Mouse (Mus musculus): Measurements from ENCODE around the gene Mettl6. TPM values are rescaled to one million over a fixed set of nuclear protein-coding genes. Genes with fewer than 3 reads are reported as not detected.
"Not testable (repeated sequence)": the region's sequence is repeated elsewhere in the genome, so short reads cannot be mapped to it uniquely, and the experiment has no call there.

The Mettl6 gene
- polyA plus RNA-seq, 1 experiment, result 17.0 TPM

DNA sequence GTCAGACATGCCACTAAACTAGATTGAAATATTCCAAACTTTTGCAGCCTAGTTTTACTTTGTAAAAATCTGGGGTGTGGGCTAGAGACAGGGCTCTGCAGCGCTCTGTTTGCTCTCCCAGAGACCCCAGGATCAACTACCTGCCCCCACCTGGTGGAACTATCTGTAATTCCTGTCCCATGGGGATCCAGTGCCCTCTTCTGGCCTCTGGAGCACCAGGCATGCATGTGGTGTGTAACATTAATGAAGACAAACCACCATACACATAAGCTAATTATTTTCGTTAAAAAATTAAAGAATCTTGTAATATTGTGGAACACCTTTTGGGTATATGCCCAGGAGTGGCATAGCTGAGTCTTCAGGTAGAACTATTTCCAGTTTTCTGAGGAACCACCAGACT is 21.5 kb downstream of the Mettl6 start:
- Histone ChIP-seq H3K36me3 (ENCODE audit: control insufficient read depth, insufficient read depth) (no peaks in the 10 kb centered on the region), H3K79me2 (ENCODE audit: control insufficient read depth, insufficient read depth) (no peaks in the 10 kb centered on the region)

GRCm38 (mm10) chr14:31472451-31473061 is 22.3 kb downstream of the Mettl6 start:
- Histone ChIP-seq H3K79me3 (ENCODE audit: low read depth) (no peaks in the 10 kb centered on the region), H3K79me2 (ENCODE audit: control insufficient read depth, insufficient read depth) (no peaks in the 10 kb centered on the region), H3K27me3 (ENCODE audit: control insufficient read depth, insufficient read depth, insufficient read length) (no peaks in the 10 kb centered on the region), H3K36me3 (ENCODE audit: control insufficient read depth, insufficient read depth) (no peaks in the 10 kb centered on the region), H3K4me3 (ENCODE audit: insufficient read depth, poor library complexity, severe bottlenecking) (no peak overlapping the region), H3ac (ENCODE audit: control insufficient read depth, insufficient read length, low read depth) (no peak overlapping the region)
- TF ChIP-seq MYOG (IDR thresholded peaks at IDR 0.05; ENCODE audit: control insufficient read depth, extremely low read depth, insufficient read length) (no peak), CTCF (IDR thresholded peaks at IDR 0.05; ENCODE audit: control insufficient read depth, insufficient read depth, insufficient read length) (peak; percentile 1), MYOD1 (IDR thresholded peaks at IDR 0.05; ENCODE audit: control insufficient read depth, insufficient read length, low read depth) (no peak), USF1 (IDR thresholded peaks at IDR 0.05; ENCODE audit: low read depth) (no peak)

More for the DNA sequence above, 21.5 kb downstream of the Mettl6 start:
- no peak overlapping the region for H3K4me3 ChIP-seq (ENCODE audit: insufficient read depth, poor library complexity, severe bottlenecking)
- no peaks in the 10 kb centered on the region for H3K27me3 ChIP-seq (ENCODE audit: control insufficient read depth, insufficient read depth, insufficient read length)
- TF ChIP-seq USF1 (IDR thresholded peaks at IDR 0.05; ENCODE audit: low read depth) (no peak), FOSL1 (IDR thresholded peaks at IDR 0.05; ENCODE audit: insufficient read depth, low read length, poor library complexity, severe bottlenecking) (no peak)
- no peaks in the 10 kb centered on the region for H3K79me3 ChIP-seq (ENCODE audit: low read depth)
- no peak overlapping the region for H3ac ChIP-seq (ENCODE audit: control insufficient read depth, insufficient read length, low read depth)

DNA sequence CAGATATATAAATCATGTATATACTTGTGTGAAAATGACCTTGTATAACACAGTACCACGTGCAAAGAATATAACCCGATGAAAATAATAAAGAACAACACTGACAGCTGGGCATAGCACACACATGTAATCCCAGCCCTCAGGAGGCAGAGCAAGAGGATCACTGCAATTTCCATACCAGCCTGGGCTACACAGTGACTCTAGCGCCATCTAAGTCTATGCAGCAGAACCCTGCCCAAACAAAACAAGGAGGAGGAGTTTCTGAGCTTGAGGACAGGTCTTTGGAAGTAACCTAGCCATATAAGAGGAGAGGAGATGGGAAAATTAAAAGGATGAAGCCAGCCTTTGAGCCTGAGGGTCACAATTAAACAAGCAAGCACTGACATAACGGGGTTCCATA is 25.1 kb downstream of the Mettl6 start:
- Histone ChIP-seq H3K4me3 (ENCODE audit: insufficient read depth, poor library complexity, severe bottlenecking) (no peak overlapping the region), H3K36me3 (ENCODE audit: control insufficient read depth, insufficient read depth) (no peaks in the 10 kb centered on the region), H3K27me3 (ENCODE audit: control insufficient read depth, insufficient read depth, insufficient read length) (no peaks in the 10 kb centered on the region), H3K79me3 (ENCODE audit: low read depth) (no peaks in the 10 kb centered on the region), H3K79me2 (ENCODE audit: control insufficient read depth, insufficient read depth) (no peaks in the 10 kb centered on the region), H3ac (ENCODE audit: control insufficient read depth, insufficient read length, low read depth) (no peak overlapping the region)
- TF ChIP-seq CEBPB (IDR thresholded peaks at IDR 0.05; ENCODE audit: low read depth), result no peak
- TF ChIP-seq MYOG (IDR thresholded peaks at IDR 0.05; ENCODE audit: control insufficient read depth, extremely low read depth, insufficient read length), result no peak
- TF ChIP-seq MAX (IDR thresholded peaks at IDR 0.05), result no peak
- TF ChIP-seq FOSL1 (IDR thresholded peaks at IDR 0.05; ENCODE audit: insufficient read depth, low read length, poor library complexity, severe bottlenecking), result no peak
- TF ChIP-seq MYOD1 (IDR thresholded peaks at IDR 0.05; ENCODE audit: control insufficient read depth, insufficient read length, low read depth), result no peak
- no peak for TF ChIP-seq CTCF (IDR thresholded peaks at IDR 0.05; ENCODE audit: control insufficient read depth, insufficient read depth, insufficient read length)
- TF ChIP-seq USF1 (IDR thresholded peaks at IDR 0.05; ENCODE audit: low read depth), result no peak

DNA sequence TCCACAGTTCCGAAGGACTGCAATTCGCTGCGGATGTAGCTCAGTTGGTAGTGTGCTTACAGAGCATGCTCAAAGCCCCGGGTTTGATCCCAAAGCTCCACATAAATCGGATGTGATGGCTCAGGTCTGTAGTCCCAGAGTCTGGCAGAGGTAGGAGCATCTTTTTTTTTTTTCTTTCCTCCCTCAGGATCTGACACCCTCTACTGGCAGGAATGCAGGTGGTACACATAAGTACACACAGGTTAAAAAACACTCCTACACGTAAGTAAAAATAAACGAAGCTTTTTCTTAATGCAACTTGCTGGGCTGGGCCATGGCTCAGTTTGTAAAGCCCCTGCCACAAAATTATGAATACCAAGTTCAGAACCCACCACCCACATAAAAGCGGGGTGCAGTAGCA is 30.7 kb downstream of the Mettl6 start:
- no peak for TF ChIP-seq CTCF (IDR thresholded peaks at IDR 0.05; ENCODE audit: control insufficient read depth, insufficient read depth, insufficient read length)
- TF ChIP-seq MYOD1 (IDR thresholded peaks at IDR 0.05; ENCODE audit: control insufficient read depth, insufficient read length, low read depth), result no peak
- Histone ChIP-seq H3K27me3 (ENCODE audit: control insufficient read depth, insufficient read depth, insufficient read length) (no peaks in the 10 kb centered on the region), H3K79me2 (ENCODE audit: control insufficient read depth, insufficient read depth) (no peaks in the 10 kb centered on the region), H3ac (ENCODE audit: control insufficient read depth, insufficient read length, low read depth) (no peak overlapping the region), H3K79me3 (ENCODE audit: low read depth) (no peaks in the 10 kb centered on the region), H3K4me3 (ENCODE audit: insufficient read depth, poor library complexity, severe bottlenecking) (no peak overlapping the region), H3K36me3 (ENCODE audit: control insufficient read depth, insufficient read depth) (no peaks in the 10 kb centered on the region)

GRCm38 (mm10) chr14:31462886-31463285 is 32.0 kb downstream of the Mettl6 start:
- Histone ChIP-seq H3K27me3 (ENCODE audit: control insufficient read depth, insufficient read depth, insufficient read length) (no peaks in the 10 kb centered on the region), H3K79me2 (ENCODE audit: control insufficient read depth, insufficient read depth) (no peaks in the 10 kb centered on the region), H3K4me3 (ENCODE audit: insufficient read depth, poor library complexity, severe bottlenecking) (no peak overlapping the region)

DNA sequence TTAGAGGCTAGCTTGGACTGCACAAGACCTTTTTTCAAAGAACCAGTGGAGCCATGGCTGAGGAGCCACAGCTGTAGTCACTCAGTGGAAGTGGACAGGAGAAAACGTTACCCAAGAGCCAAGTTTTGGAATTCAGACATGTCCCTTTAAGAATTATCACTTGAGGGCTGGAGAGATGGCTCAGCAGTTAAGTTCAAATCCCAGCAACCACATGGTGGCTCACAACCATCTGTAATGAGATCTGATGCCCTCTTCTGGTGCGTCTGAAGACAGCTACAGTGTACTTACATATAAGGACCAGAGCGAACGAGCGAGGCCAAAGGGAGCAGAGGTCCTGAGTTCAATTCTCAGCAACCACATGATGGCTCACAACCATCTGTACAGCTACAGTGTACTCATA is 32.6 kb downstream of the Mettl6 start:
- not testable (repeated sequence) for H3K4me3 ChIP-seq (ENCODE audit: insufficient read depth, poor library complexity, severe bottlenecking); H3K36me3 ChIP-seq (ENCODE audit: control insufficient read depth, insufficient read depth); H3K79me2 ChIP-seq (ENCODE audit: control insufficient read depth, insufficient read depth); H3K79me3 ChIP-seq (ENCODE audit: low read depth); H3K27me3 ChIP-seq (ENCODE audit: control insufficient read depth, insufficient read depth, insufficient read length); H3ac ChIP-seq (ENCODE audit: control insufficient read depth, insufficient read length, low read depth)

More at GRCm38 (mm10) chr14:31462886-31463285, 32.0 kb downstream of the Mettl6 start:
- Histone ChIP-seq H3K79me3 (ENCODE audit: low read depth) (no peaks in the 10 kb centered on the region), H3K36me3 (ENCODE audit: control insufficient read depth, insufficient read depth) (no peaks in the 10 kb centered on the region), H3ac (ENCODE audit: control insufficient read depth, insufficient read length, low read depth) (no peak overlapping the region)
- TF ChIP-seq CEBPB (IDR thresholded peaks at IDR 0.05; ENCODE audit: low read depth) (no peak), FOSL1 (IDR thresholded peaks at IDR 0.05; ENCODE audit: insufficient read depth, low read length, poor library complexity, severe bottlenecking) (no peak), MYOG (IDR thresholded peaks at IDR 0.05; ENCODE audit: control insufficient read depth, extremely low read depth, insufficient read length) (no peak), MAX (IDR thresholded peaks at IDR 0.05) (no peak), CTCF (IDR thresholded peaks at IDR 0.05; ENCODE audit: control insufficient read depth, insufficient read depth, insufficient read length) (no peak), MYOD1 (IDR thresholded peaks at IDR 0.05; ENCODE audit: control insufficient read depth, insufficient read length, low read depth) (no peak), USF1 (IDR thresholded peaks at IDR 0.05; ENCODE audit: low read depth) (no peak)
